Mouse (Mus musculus) ovary, postnatal 10 days (tissue): ENCODE measurements around the gene Pcna.
"Not testable (repeated sequence)": the region's sequence is repeated elsewhere in the genome, so short reads cannot be mapped to it uniquely, and the experiment has no call there.

Experiments
- DNase-seq: peaks from one replicate; pipeline ENCODE4 v3.0.0; 2022; ENCODE audit warnings: low spot score

The Pcna gene

GRCm38 (mm10) chr2:132252542-132253528 lies at the start of gene Pcna:
Pcna (minus strand) TSS chr2:132253314.
- peak; percentile 92 for DNase-seq

GRCm38 (mm10) chr2:132301436-132301835 lies 48.3 kb upstream of the Pcna start:
- DNase-seq: no peak

GRCm38 (mm10) chr2:132298250-132298649 lies 45.1 kb upstream of the Pcna start:
- no peak for DNase-seq

DNA sequence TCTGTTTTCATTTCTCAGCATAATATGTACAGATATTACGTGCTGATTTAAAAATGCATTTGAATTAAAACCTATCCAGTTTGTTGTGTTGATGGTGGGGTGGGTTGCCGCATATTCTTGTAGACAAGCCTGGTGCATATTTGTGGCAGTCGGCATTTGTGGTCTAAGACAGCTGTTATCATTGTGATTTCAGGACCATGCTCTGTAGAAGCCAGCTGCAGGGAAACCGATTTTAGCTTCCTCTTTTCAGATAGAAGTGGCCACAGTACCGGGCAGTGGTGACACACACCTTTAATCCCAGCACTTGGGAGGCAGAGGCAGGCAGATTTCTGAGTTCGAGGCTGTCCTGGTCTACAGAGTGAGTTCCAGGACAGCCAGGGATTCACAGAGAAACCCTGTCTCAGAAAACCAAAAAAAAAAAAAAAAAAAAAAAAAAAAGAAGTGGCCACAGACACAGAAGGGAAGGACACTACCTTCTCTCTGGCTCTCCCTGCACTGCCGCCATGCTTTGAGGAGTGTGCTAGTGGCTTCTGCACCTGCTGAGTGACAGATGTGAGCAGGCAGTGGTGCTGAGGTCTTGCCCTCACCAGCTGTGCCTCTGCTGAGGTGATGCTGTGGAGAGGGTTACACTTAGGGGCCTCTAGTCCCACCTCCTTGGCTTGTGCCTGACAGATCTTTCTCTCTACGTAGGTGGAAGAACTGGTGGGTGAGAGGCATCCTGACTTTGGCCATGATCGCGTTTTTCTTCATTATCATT lies 40.8 kb upstream of the Pcna start:
- no peak for DNase-seq

DNA sequence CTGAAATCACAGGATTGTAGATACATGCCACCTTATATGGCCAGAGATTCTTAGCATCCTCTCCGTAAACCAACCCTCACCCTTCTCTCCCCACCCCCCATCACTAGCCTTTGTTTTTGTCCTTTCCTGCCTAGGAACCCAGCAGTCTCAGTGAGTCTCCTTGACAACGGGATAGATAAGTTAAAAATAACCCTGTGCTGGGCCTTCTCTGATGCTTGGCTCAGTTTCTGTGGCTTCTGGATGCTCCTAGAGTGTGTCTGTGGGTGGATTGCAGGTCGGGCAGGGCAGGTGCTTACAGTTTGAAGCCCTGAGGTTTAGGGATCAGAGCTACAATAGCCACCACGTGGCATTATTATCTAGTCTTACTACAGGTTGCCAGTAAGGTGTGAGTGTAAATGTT lies 39.0 kb upstream of the Pcna start:
- DNase-seq: no peak

- DNase-seq: no peak
These were observed 38.2 kb upstream of the Pcna start for GRCm38 (mm10) chr2:132291265-132291664.

- DNase-seq: no peak
These were observed 37.7 kb upstream of the Pcna start for GRCm38 (mm10) chr2:132290808-132291207.

DNA sequence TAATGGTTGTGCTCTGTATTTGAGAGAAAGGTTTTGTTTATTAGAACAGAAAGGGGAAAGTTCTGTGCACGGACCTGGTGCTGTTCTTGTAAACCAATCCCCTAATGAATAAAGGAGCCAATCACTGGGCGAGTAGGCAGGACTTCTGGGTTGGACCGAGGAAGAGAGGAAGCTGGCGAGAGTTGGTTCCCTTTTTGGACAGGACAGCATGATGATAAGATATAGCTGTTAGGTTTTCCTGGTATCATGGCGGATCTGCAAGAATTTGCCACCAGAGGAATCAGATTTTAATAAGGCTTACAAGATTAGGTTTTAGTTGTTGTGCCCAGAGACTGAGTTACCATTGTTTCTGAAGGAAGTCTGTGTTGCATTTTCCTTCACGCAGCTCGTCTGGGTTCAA lies 36.1 kb upstream of the Pcna start:
- not testable (repeated sequence) for DNase-seq

DNA sequence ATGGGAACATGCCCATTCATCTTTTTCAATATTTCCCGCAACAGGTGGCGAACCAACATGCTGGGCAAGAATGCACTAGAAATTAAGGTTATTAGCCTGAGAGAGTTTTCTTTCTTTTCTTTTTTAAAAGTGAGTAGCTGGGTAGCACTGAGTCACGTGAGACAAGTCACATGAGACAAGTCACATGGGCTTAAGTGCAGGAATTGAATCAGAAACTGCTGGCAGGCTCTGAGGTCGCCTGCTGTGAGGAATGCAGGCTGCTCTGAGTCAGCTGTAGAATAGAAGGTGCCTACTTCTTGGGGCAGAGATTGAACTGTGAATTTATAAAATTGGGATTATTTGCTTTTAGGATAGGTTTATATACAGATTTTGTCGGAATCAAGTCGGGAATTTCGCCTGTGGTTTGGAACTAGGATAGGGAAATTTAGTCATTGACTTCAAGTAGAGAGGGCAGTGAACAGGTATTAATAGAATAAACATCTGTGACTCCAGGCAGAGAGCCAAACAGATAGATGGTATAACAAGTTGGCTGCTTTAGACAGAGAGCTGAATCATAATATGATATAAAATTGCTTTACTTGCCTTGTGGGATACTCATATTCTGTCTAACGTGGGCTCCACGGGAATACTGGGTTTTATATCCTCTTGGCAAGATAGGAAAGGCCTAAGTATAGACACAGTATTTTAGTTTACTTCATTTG lies 33.4 kb upstream of the Pcna start:
- no peak for DNase-seq

DNA sequence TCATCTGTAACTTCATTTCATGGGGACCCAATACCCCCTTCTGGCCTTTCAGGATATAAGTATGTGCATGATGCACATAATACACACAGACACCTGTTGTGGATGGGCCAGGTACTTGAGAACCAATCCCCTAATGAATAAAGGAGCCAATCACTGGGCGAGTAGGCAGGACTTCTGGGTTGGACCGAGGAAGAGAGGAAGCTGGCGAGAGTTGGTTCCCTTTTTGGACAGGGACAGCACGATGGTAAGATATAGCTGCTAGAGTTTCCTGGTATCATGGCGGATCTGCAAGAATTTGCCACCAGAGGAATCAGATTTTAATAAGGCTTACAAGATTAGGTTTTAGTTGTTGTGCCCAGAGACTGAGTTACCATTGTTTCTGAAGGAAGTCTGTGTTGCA lies 32.6 kb upstream of the Pcna start:
- not testable (repeated sequence) for DNase-seq

- no peak for DNase-seq
These were observed 31.5 kb upstream of the Pcna start for GRCm38 (mm10) chr2:132284492-132285139.

GRCm38 (mm10) chr2:132283236-132284070 lies 30.3 kb upstream of the Pcna start:
- DNase-seq: no peak

- DNase-seq: no peak
These were observed 29.5 kb upstream of the Pcna start for GRCm38 (mm10) chr2:132282453-132283174.

- DNase-seq: no peak
These were observed 28.7 kb upstream of the Pcna start for GRCm38 (mm10) chr2:132281560-132282452.

DNA sequence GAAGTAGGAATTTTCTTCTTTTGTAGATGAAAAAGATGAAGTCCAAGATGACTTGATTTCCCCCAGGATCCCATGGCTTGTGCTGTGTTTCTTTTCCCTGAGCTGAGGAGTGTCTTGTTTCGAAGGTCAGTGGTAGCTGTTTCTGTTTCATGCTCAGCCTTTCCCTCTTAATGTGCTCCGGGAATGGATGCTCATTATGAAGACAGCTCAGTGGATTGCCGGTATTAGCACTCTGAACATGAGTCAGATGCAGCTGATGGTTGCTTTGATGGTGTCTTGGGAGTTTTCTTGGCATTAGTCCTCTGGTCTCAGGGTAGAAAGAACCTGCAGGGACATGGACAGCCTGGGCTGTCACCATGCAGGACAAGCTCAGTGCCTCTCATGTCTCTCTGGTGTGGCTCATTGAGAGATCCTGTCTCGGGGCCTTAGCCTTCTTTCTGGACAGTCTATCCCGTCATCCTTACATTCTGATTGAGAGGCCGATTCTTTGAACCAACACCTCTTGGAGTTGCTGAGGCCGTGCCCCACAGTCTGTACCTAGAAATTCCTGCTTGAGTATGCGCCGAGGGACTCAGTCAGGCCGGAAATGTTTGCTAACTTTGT lies 27.5 kb upstream of the Pcna start:
- no peak for DNase-seq

GRCm38 (mm10) chr2:132279978-132280377 lies 26.9 kb upstream of the Pcna start:
- DNase-seq: no peak

DNA sequence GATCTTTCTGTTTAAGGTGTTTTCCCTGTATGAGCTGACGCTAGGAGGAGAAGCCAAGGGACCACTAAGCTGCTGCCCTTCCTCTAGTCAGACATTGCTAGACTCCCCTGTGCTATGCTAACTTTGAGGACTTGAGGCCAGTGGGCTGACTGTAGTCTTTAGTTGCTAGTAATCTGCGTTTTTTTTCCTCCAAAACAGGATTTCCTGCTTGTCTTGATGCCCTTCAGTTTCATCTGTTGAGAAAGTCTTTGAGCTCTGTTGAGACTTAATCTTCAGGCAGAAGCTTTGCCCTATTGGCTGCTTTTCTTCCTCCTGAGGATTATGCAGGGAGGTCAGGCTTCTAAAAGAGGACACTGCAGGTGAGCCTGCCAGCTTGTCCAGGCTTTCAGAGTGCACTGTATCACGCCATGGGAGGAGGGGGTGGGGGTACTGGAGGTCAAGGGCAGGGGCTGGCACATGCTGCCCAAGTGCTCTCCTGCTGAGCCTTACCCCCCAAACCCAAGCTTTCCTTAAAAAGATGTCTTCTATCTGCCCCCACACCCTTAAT lies 26.3 kb upstream of the Pcna start:
- DNase-seq: no peak

DNA sequence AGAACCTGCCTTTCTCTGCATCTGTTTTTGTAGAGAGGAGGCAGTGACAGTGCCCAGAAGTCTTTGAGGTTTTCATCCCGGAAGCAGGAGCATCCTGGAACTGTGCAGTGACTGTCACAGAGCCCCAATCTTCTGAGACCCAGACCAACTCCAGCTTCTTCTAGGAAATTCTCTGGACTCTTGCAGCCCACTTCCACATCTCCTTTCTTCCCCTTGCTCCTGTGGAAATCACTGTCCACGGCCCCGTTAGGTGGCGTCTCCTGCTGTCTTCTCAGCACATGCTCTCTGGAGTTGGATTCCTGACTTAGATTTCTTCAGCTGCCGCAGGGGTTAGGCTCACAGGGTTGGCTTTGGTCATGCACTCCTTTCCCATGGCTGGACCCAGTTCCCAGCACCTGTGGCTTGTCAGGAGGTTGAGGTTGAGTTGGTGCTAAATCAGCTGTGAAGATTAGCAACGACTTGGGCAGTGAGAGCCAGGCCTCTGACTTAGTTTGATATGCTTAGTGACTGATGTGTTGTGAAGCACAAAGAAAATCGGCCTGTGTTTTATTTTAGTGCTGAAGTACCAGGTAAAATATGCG lies 25.2 kb upstream of the Pcna start:
- DNase-seq: no peak
